Mouse (Mus musculus): ENCODE results near the gene Dppa2.

Gene Dppa2

GRCm38 (mm10) chr16:48344193-48344592, 40.5 kb downstream of the Dppa2 start:
- no peak for DNase-seq (ENCODE audit: low spot score in 2 of 2)

GRCm38 (mm10) chr16:48347246-48347645, 43.5 kb downstream of the Dppa2 start:
- no peak for DNase-seq (ENCODE audit: low spot score in 2 of 2)

GRCm38 (mm10) chr16:48355716-48356115, 52.0 kb downstream of the Dppa2 start:
- DNase-seq (ENCODE audit: low spot score in 2 of 2) = no peak

DNA sequence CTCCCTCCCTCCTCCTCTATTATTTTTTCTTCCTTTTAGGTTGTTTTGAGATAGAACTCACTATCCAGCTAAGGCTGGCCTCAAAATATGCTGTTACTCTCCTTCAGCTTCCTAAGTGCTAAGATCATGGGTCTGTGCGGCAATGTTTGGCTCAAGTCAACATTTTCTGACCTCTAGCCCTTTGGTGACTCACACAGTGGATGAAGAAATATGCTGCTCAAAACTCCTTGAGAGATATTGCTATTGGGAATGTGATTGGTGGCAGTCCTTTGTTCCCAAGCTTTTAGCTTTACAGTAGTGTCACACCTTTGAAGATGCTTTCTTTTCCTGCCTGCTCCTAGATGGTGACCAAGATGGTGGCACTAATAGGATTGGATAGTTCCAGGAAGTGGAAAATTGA, 52.7 kb downstream of the Dppa2 start:
- DNase-seq (ENCODE audit: low spot score in 2 of 2) = no peak

GRCm38 (mm10) chr16:48360887-48361286, 57.2 kb downstream of the Dppa2 start:
- peak; percentile 24 to 72 for DNase-seq (ENCODE audit: low spot score in 2 of 2)

GRCm38 (mm10) chr16:48366801-48367200, 63.1 kb downstream of the Dppa2 start:
- DNase-seq (ENCODE audit: low spot score in 2 of 2) = no peak

DNA sequence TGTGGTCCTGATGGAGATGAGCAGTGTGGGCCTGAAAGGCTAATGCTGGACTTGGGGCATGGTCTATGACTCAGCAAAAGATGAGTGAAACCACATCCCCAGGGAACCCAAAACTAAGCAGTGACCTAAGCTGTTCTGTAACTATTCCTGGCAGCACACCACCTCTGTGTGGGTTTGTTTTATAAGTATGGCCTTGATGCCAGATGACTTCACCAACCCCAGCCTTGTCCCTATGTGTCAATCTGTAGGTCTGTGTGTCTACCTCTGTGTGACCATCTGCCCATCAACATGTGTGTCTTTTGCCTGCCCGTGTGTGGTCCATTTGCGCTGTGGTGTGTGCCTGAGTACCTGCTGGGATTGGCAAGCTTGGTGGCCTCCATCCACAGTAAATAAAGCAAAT, 64.4 kb downstream of the Dppa2 start:
- peak in 1 of 2 experiments; percentile 29 for DNase-seq (ENCODE audit: low spot score in 2 of 2)

Measured in cerebellum, postnatal 4 days (tissue).